Comparison of ENCODE assay signal across 23 mouse cellular contexts in the genomic region with DNA sequence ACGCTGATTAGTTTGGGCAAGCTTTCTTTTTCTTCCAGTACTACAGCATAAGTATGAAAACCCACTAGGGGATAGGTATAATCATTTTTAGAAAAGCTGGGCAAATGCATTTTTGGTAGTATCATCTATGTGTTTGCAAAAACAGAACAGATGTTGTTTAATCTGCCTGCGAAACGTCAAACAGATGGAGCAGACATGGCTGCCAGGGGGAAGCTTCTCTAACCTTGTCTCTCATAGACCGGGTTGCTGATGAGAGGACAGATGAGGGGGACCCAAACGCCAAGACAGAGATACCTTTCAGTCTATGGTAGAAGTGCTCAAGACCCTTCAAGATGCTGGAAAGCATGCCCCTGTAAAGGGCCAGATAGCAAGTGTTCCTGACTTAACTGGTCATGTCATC. TPM values are rescaled to one million over a fixed set of nuclear protein-coding genes. Genes with fewer than 3 reads are reported as not detected.
DNase-seq lines count a peak whose midpoint lies in the region; ATAC-seq and TF ChIP-seq lines count a peak whose summit lies in the region.
"Had no signal": no experiment of that assay in that cellular context is flagged by ENCODE, and none has a peak within 500 bp of the region (broad histone marks: within the 10 kb centered on the region; RNA-seq: fewer than 3 reads in every experiment).

No protein-coding gene starts in this region.

- H3K9ac ChIP-seq in forebrain, embryonic 14.5 days (ENCODE audit: low read length): no peak overlapping the region
- no peak overlapping the region for H3K9ac ChIP-seq in neural tube, embryonic 15.5 days (replicated peaks)
- H3K9ac ChIP-seq: embryonic facial prominence, embryonic 13.5 days; heart, embryonic 13.5 days; hindbrain, embryonic 14.5 days had no signal

- ATAC-seq in forebrain, embryonic 14.5 days: no peak
- ATAC-seq in neural tube, embryonic 15.5 days (ENCODE audit: low FRiP score): no peak
- ATAC-seq: activated CD4-positive, CD25-positive, alpha-beta regulatory T cell, adult 4 months; hindbrain, postnatal 0 days; inflammation-experienced regulatory T-cells, adult 6 months; intestine, embryonic 16.5 days had no signal

- TF ChIP-seq CTCF in cerebellum, adult 2 months (IDR thresholded peaks at IDR 0.05; ENCODE audit: borderline replicate concordance, insufficient read depth, low read depth, low read length): no peak
- no peak for TF ChIP-seq CTCF in gastrocnemius, adult 2 months (IDR thresholded peaks at IDR 0.05)

- H3K4me3 ChIP-seq in cerebellum, adult 2 months (replicated peaks; ENCODE audit: insufficient read depth, low read depth, low read length): no peak overlapping the region
- H3K4me3 ChIP-seq in forebrain, embryonic 14.5 days (ENCODE audit: low read depth, low read length): no peak overlapping the region
- no peak overlapping the region for H3K4me3 ChIP-seq in forebrain, embryonic 10.5 days
- no peak overlapping the region for H3K4me3 ChIP-seq in neural tube, embryonic 15.5 days (replicated peaks)
- no peak overlapping the region for H3K4me3 ChIP-seq in gastrocnemius, adult 2 months
- H3K4me3 ChIP-seq: embryonic facial prominence, embryonic 13.5 days; heart, adult 2 months; heart, embryonic 10.5 days; heart, embryonic 13.5 days had no signal

- intact Hi-C loops in gastrocnemius, adult 2 months (cut with DNase I): no loop called here

- peaks cover 31% of the 10 kb centered on the region for H3K4me1 ChIP-seq in cerebellum, adult 2 months (ENCODE audit: control insufficient read depth, insufficient read depth, low read length)
- H3K4me1 ChIP-seq in forebrain, embryonic 14.5 days (ENCODE audit: control insufficient read depth, insufficient read depth, low read length): no peaks in the 10 kb centered on the region
- no peaks in the 10 kb centered on the region for H3K4me1 ChIP-seq in forebrain, embryonic 10.5 days
- H3K4me1 ChIP-seq in neural tube, embryonic 15.5 days: no peaks in the 10 kb centered on the region

- DNase-seq in cerebellum, adult 2 months: no peak
- DNase-seq in cerebellum, adult 11 months: no peak
- peak; percentile 46 for DNase-seq in forebrain, embryonic 14.5 days (ENCODE audit: low spot score)
- no peak for DNase-seq in forebrain, embryonic 10.5 days (ENCODE audit: extremely low spot score, low spot score)
- peak; percentile 15 for DNase-seq in retina, adult 2 months (ENCODE audit: low read depth, low spot score)
- no peak for DNase-seq in retina, postnatal 1 day
- no peak for DNase-seq in gastrocnemius, adult 2 months
- DNase-seq: adrenal gland, adult 8-10 months; adrenal gland, postnatal 25 days; gastrocnemius, postnatal 10 days; gastrocnemius, postnatal 36 days; heart, adult 2 months; kidney, adult 18-20 months had no signal

- H3K36me3 ChIP-seq in forebrain, embryonic 14.5 days (ENCODE audit: control insufficient read depth, insufficient read depth, low read length): no peaks in the 10 kb centered on the region
- H3K36me3 ChIP-seq in forebrain, embryonic 10.5 days (replicated peaks): no peaks in the 10 kb centered on the region
- no peaks in the 10 kb centered on the region for H3K36me3 ChIP-seq in neural tube, embryonic 15.5 days
- H3K36me3 ChIP-seq: embryonic facial prominence, embryonic 13.5 days; heart, embryonic 10.5 days; heart, embryonic 13.5 days had no signal

- no peak overlapping the region for H3K4me2 ChIP-seq in forebrain, embryonic 14.5 days (ENCODE audit: low read length)
- no peak overlapping the region for H3K4me2 ChIP-seq in neural tube, embryonic 15.5 days
- H3K4me2 ChIP-seq: embryonic facial prominence, embryonic 13.5 days; heart, embryonic 13.5 days; hindbrain, embryonic 14.5 days had no signal

- WGBS in cerebellum, adult 2 months: 48% methylated on average over 5 of the region's 5 CpGs
- WGBS in forebrain, embryonic 14.5 days: 83% methylated on average over 5 of the region's 5 CpGs
- 90% methylated on average over 5 of the region's 5 CpGs for WGBS in forebrain, embryonic 10.5 days
- WGBS in neural tube, embryonic 15.5 days: 72% methylated on average over 5 of the region's 5 CpGs

- no peaks in the 10 kb centered on the region for H3K27me3 ChIP-seq in cerebellum, adult 2 months (ENCODE audit: control insufficient read depth, insufficient read depth, low read length)
- H3K27me3 ChIP-seq in forebrain, embryonic 14.5 days (replicated peaks; ENCODE audit: control insufficient read depth, insufficient read depth, low read length): no peaks in the 10 kb centered on the region
- H3K27me3 ChIP-seq in forebrain, embryonic 10.5 days (ENCODE audit: poor library complexity, severe bottlenecking): no peaks in the 10 kb centered on the region
- no peaks in the 10 kb centered on the region for H3K27me3 ChIP-seq in neural tube, embryonic 15.5 days (replicated peaks)
- H3K27me3 ChIP-seq: embryonic facial prominence, embryonic 13.5 days; heart, embryonic 13.5 days had no signal

- TF ChIP-seq POLR2A in cerebellum, adult 2 months (IDR thresholded peaks at IDR 0.05; ENCODE audit: borderline replicate concordance, insufficient read depth, low read length): no peak

- peak overlapping the region; percentile 61; the same call in 1 of the 2 replicates for H3K27ac ChIP-seq in cerebellum, adult 2 months (ENCODE audit: insufficient read depth, low read length)
- H3K27ac ChIP-seq in forebrain, embryonic 14.5 days (ENCODE audit: low read depth, low read length): no peak overlapping the region
- H3K27ac ChIP-seq in forebrain, embryonic 10.5 days: no peak overlapping the region
- H3K27ac ChIP-seq in neural tube, embryonic 15.5 days (replicated peaks): no peak overlapping the region
- H3K27ac ChIP-seq in gastrocnemius, adult 2 months: no peak overlapping the region
- H3K27ac ChIP-seq: embryonic facial prominence, embryonic 13.5 days; heart, adult 2 months; hindbrain, embryonic 14.5 days; hindbrain, postnatal 0 days had no signal

- no peaks in the 10 kb centered on the region for H3K9me3 ChIP-seq in forebrain, embryonic 14.5 days (replicated peaks; ENCODE audit: control insufficient read depth, low read length)
- no peaks in the 10 kb centered on the region for H3K9me3 ChIP-seq in forebrain, embryonic 10.5 days
- H3K9me3 ChIP-seq in neural tube, embryonic 15.5 days (replicated peaks): no peaks in the 10 kb centered on the region
- H3K9me3 ChIP-seq: embryonic facial prominence, embryonic 13.5 days; heart, embryonic 10.5 days; heart, embryonic 13.5 days had no signal

RNA-seq across cellular contexts. Expression of gene Dst, which starts 40.5 kb away (rescaled TPM):
- polyA plus RNA-seq in cerebellum, adult 2 months (2012; rRNA removed): 143 and 148 TPM in 2 replicates
- polyA plus RNA-seq in forebrain, embryonic 14.5 days (2014; fragmentation: Nextera tagmentation; extraction: Ambion mirVana): 24.9 and 43.9 TPM in 2 replicates
- 11.3 and 11.9 TPM in 2 replicates for polyA plus RNA-seq in forebrain, embryonic 10.5 days (2016; fragmentation: Nextera tagmentation; extraction: Ambion mirVana)
- polyA plus RNA-seq in neural tube, embryonic 15.5 days (2015; fragmentation: Nextera tagmentation; extraction: Ambion mirVana): 36.0 and 38.0 TPM in 2 replicates
- total RNA-seq in gastrocnemius, adult 2 months (2021): 100 to 1,000 TPM; 291 to 304 TPM

RNA-seq across cellular contexts. Expression of gene Bend6, which starts 40.9 kb away (rescaled TPM):
- polyA plus RNA-seq in cerebellum, adult 2 months (2012; rRNA removed): 276 and 283 TPM in 2 replicates
- 32.2 and 40.3 TPM in 2 replicates for polyA plus RNA-seq in forebrain, embryonic 14.5 days (2014; fragmentation: Nextera tagmentation; extraction: Ambion mirVana)
- 1.5 and 2.0 TPM in 2 replicates for polyA plus RNA-seq in forebrain, embryonic 10.5 days (2016; fragmentation: Nextera tagmentation; extraction: Ambion mirVana)
- 65.4 and 71.6 TPM in 2 replicates for polyA plus RNA-seq in neural tube, embryonic 15.5 days (2015; fragmentation: Nextera tagmentation; extraction: Ambion mirVana)
- 1 to 10 TPM; 1.6 to 2.1 TPM for total RNA-seq in gastrocnemius, adult 2 months (2021)
- total RNA-seq: granulocyte monocyte progenitor cell, adult 5-6 weeks had no signal

Comparison
In these comparisons a context has a peak if more than half of its experiments do, and no peak if none do; other contexts are left out.
1. DNase-seq: peak in forebrain, embryonic 14.5 days (single experiment) and retina, adult 2 months (single experiment); none in cerebellum, adult 2 months (0 of 2), cerebellum, adult 11 months (single experiment), forebrain, embryonic 10.5 days (single experiment), retina, postnatal 1 day (single experiment) and gastrocnemius, adult 2 months (single experiment).
2. RNA of gene Bend6, which starts 40.9 kb away (polyA plus RNA-seq): 276 to 283 TPM in cerebellum, adult 2 months, 65.4 to 71.6 TPM in neural tube, embryonic 15.5 days and 32.2 to 40.3 TPM in forebrain, embryonic 14.5 days; 1.5 to 2.0 TPM in forebrain, embryonic 10.5 days; every median in the first group is over 10 times any median in the second.